ENCODE assay signal across 19 mouse cellular contexts in the genomic region with DNA sequence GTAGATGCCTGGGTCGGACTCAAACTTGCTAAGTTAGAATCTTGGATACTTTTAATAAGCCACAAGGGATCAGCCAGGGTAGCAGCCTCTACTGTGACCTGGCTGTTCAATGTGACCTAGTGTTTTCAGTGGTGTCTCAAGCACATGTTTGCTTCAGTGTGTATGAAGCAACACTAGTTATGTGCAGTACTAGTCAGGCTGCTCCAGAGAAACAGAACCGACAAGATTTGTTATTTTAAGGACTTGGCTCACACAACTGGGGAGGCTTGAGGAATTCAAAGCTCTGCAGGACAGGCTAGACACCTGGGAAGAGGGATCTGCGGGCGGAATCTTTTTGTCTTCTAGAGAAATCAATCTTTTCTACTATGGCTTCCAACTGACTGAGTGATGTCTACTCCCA.
"Had no signal": no experiment of that assay in that cellular context is flagged by ENCODE, and none has a peak within 500 bp of the region (broad histone marks: within the 10 kb centered on the region; RNA-seq: fewer than 3 reads in every experiment).

No protein-coding gene starts in this region.

- H3K4me3 ChIP-seq: midbrain, embryonic 10.5 days; midbrain, embryonic 12.5 days; myocyte; neural tube, embryonic 13.5 days; neural tube, embryonic 15.5 days had no signal

- H3K27ac ChIP-seq: midbrain, embryonic 10.5 days; midbrain, embryonic 12.5 days; neural tube, embryonic 13.5 days; neural tube, embryonic 15.5 days had no signal

- ATAC-seq: midbrain, embryonic 16.5 days had no signal

- H3K9me3 ChIP-seq: midbrain, embryonic 10.5 days; midbrain, embryonic 12.5 days; neural tube, embryonic 13.5 days; neural tube, embryonic 15.5 days had no signal

- DNase-seq: lung, adult 18-20 months; lung, embryonic 14.5 days; lung, postnatal 14 days; lung, postnatal 4 days; midbrain, embryonic 14.5 days; retina, postnatal 1 day; right cerebral cortex, adult 18-20 months; right cerebral cortex, postnatal 25 days; right cerebral cortex, postnatal 4 days; spleen, adult 18-20 months; thymus, adult 18-20 months; thymus, postnatal 14 days; thymus, postnatal 36 days had no signal

- H3K27me3 ChIP-seq: midbrain, embryonic 12.5 days; neural tube, embryonic 13.5 days; neural tube, embryonic 15.5 days had no signal

- H3K9ac ChIP-seq: lung, embryonic 14.5 days; midbrain, embryonic 12.5 days; neural tube, embryonic 13.5 days; neural tube, embryonic 15.5 days had no signal

- H3K4me1 ChIP-seq: neural tube, embryonic 13.5 days; neural tube, embryonic 15.5 days had no signal

- H3K4me2 ChIP-seq: lung, embryonic 14.5 days; midbrain, embryonic 12.5 days; neural tube, embryonic 13.5 days; neural tube, embryonic 15.5 days had no signal

- H3K36me3 ChIP-seq: midbrain, embryonic 10.5 days; midbrain, embryonic 12.5 days; neural tube, embryonic 13.5 days; neural tube, embryonic 15.5 days had no signal
